Mouse (Mus musculus) limb, embryonic 14.5 days (tissue): ENCODE data around the gene Frmpd4. TPM values are rescaled to one million over a fixed set of nuclear protein-coding genes. Genes with fewer than 3 reads are reported as not detected.

ENCODE experiments used
- ATAC-seq: fragments of 200-750 bp; cut with Nextera tagmentation; 2 replicates; pipeline ENCODE4 v1.8.0; 2017; ENCODE audit warnings: low read depth, moderate number of reproducible peaks, moderate TSS enrichment; ENCODE audit not compliant: low FRiP score
- DNase-seq: peaks from one replicate; pipeline ENCODE4 v3.0.0-alpha.2; 2015; ENCODE audit warnings: low spot score
- H3K27ac ChIP-seq: fragments of 300-500 bp; sonication (generic); replicated peaks from 2 replicates; pipeline ENCODE4 v1.5.1; 2014; ENCODE audit warnings: low read depth, mild to moderate bottlenecking, low read length, moderate library complexity, mixed read lengths
- H3K27me3 ChIP-seq: fragments of 300-500 bp; sonication (generic); 2 replicates; pipeline ENCODE4 v1.6.1; 2014; ENCODE audit warnings: low read length, mixed read lengths; ENCODE audit not compliant: control insufficient read depth, insufficient read depth
- H3K36me3 ChIP-seq: fragments of 300-500 bp; sonication (generic); 2 replicates; pipeline ENCODE4 v1.6.1; 2014; ENCODE audit warnings: mild to moderate bottlenecking, low read length, moderate library complexity, mixed read lengths; ENCODE audit not compliant: control insufficient read depth, insufficient read depth
- H3K4me1 ChIP-seq: fragments of 300-500 bp; sonication (generic); 2 replicates; pipeline ENCODE4 v1.6.1; 2014; ENCODE audit warnings: antibody characterized with exemption, low read length, mixed read lengths; ENCODE audit not compliant: control insufficient read depth, insufficient read depth
- H3K4me2 ChIP-seq: fragments of 300-500 bp; sonication (generic); replicated peaks from 2 replicates; pipeline ENCODE4 v1.6.1; 2014; ENCODE audit warnings: low read depth, mild to moderate bottlenecking, low read length, moderate library complexity; ENCODE audit not compliant: severe bottlenecking
- H3K4me3 ChIP-seq: fragments of 300-500 bp; sonication (generic); replicated peaks from 2 replicates; pipeline ENCODE4 v1.5.1; 2014; ENCODE audit warnings: low read length
- H3K9ac ChIP-seq: fragments of 300-500 bp; sonication (generic); 2 replicates; pipeline ENCODE4 v1.6.1; 2014; ENCODE audit warnings: mild to moderate bottlenecking, low read depth, low read length, moderate library complexity; ENCODE audit not compliant: severe bottlenecking
- H3K9me3 ChIP-seq: fragments of 300-500 bp; sonication (generic); 2 replicates; pipeline ENCODE4 v1.6.1; 2016; ENCODE audit warnings: low read length; ENCODE audit not compliant: control insufficient read depth
- POLR2A ChIP-seq: fragments of 200-500 bp; IDR thresholded peaks from 2 replicates; pipeline ENCODE4 v1.8.0; 2012; ENCODE audit warnings: inconsistent platforms, mild to moderate bottlenecking, moderate library complexity, borderline replicate concordance; ENCODE audit not compliant: insufficient read depth, insufficient read length; ENCODE audit errors: extremely low read depth
- WGBS: fragments of 180-500 bp; shearing (Covaris S2); extraction: QIAGEN DNeasy Blood & Tissue Kit; methylation state at CpG from one replicate; pipeline ENCODE4 v1.1.7; 2014; 5-methylcytosine and 5-hydroxymethylcytosine counted together
- polyA plus RNA-seq, 2 experiments: library from polyadenylated mRNA; depleted of rRNA in 1 of 2; stranded (reverse) in 1 of 2; unstranded in 1 of 2; fragments of >200 nt; fragmentation: Nextera tagmentation in 1 of 2; extraction: Ambion mirVana in 1 of 2; gene quantifications; 2 replicates each; pipeline versions ENCODE4 v1.2.1 to v1.2.3; 2012 to 2014

Frmpd4 gene
- polyA plus RNA-seq, 2 experiments, result 0.38 to 0.41 TPM

DNA sequence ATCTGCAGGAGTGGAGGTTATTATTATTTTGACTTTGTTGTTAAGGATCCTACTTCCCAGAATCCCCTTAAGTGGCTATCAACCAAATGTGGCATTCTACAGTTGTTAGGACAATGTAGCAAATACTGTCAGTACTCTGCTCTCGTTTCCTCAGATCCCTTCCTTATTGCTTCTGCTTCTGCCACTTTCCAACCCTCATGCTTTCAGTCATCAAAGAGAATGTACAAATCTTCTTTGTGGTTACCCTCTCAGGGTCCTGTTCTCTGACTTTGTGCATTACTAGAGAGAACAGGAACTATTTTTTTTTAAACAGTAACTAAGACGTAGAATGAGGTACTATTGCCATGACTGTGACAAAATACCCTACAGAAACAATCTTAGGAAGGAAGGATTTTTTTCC, 788.3 kb downstream of the Frmpd4 start:
- H3K4me1 ChIP-seq, result no peaks in the 10 kb centered on the region
- TF ChIP-seq POLR2A, result no peak
- H3K9ac ChIP-seq, result no peak overlapping the region
- no peaks in the 10 kb centered on the region for H3K36me3 ChIP-seq
- no peak overlapping the region for H3K27ac ChIP-seq
- no peak overlapping the region for H3K4me2 ChIP-seq
- H3K9me3 ChIP-seq, result no peaks in the 10 kb centered on the region
- ATAC-seq (no peak), DNase-seq (no peak)
- H3K4me3 ChIP-seq, result no peak overlapping the region
- WGBS, result 75% methylated on average over 2 of the region's 2 CpGs
- H3K27me3 ChIP-seq, result no peaks in the 10 kb centered on the region

DNA sequence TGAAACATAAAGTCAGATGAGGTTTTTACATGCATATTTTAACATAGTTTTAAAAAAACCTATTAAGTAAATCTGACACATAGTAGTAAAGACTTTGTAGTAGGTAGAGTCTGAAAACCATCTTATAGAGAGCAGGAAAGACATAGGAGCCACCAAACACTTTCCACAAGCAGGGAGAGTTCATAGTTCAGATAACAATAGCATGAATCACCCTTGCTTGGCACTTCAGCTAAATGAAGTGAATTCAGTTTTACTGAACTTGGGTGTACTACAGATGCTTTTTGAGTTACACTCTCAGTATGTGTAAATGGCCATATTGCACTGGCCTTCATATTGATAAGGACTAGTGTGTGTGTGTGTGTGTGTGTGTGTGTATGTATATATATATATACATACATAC, 793.5 kb downstream of the Frmpd4 start:
- DNase-seq, result no peak
- Histone ChIP-seq H3K4me1 (no peaks in the 10 kb centered on the region), H3K9ac (no peak overlapping the region), H3K9me3 (no peaks in the 10 kb centered on the region), H3K27ac (no peak overlapping the region), H3K4me3 (no peak overlapping the region), H3K27me3 (no peaks in the 10 kb centered on the region), H3K4me2 (no peak overlapping the region), H3K36me3 (no peaks in the 10 kb centered on the region)
- no peak for TF ChIP-seq POLR2A
- ATAC-seq, result no peak

DNA sequence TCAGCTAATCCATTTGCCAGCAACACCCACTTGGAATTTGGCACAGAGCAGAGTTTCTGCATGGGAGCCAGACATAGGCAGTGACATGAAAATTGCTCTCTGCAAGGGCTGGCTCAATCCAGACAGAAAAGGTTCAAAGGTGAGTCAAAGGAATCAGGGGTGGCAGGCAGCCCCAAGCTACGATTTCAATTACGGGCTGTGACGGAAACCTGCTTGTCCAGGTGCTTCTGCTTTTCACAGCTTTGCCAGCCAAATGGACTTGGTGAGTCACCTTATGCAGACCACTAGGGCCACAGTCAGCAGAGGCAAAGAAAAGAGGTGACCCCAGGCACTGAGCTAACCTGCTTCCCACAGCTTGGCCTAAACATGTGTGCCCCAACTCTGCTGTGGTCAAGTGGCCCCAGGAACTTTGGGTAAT, 857.5 kb downstream of the Frmpd4 start:
- H3K4me2 ChIP-seq, result no peak overlapping the region
- no peak overlapping the region for H3K27ac ChIP-seq
- TF ChIP-seq POLR2A, result no peak
- ATAC-seq (no peak), DNase-seq (no peak)
- H3K4me1 ChIP-seq, result no peaks in the 10 kb centered on the region
- no peak overlapping the region for H3K4me3 ChIP-seq
- H3K27me3 ChIP-seq, result no peaks in the 10 kb centered on the region
- no peak overlapping the region for H3K9ac ChIP-seq
- H3K36me3 ChIP-seq, result no peaks in the 10 kb centered on the region
- H3K9me3 ChIP-seq, result no peaks in the 10 kb centered on the region
- WGBS, result 50% methylated on average over 3 of the region's 3 CpGs

DNA sequence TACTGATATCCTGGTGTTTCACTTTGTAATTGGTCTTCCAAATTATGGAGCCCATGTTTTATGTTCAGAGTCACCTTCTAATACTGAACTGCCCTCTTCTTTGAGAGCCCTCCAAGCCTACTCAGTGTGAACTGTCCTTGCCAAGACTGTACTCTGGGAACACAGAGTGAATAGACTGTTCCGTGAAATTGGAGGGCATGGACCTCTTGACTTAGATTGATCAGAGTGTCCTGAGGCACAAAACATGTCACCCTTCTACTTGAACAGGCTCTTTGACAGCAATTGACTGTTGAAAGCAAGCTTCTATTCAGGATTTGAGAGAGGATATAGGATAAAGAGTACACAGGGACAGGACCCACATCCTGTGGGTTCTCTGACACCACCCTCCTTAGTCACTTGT, 857.9 kb downstream of the Frmpd4 start:
- Histone ChIP-seq H3K4me2 (no peak overlapping the region), H3K27me3 (no peaks in the 10 kb centered on the region), H3K36me3 (no peaks in the 10 kb centered on the region), H3K27ac (no peak overlapping the region), H3K9ac (no peak overlapping the region), H3K9me3 (no peaks in the 10 kb centered on the region), H3K4me3 (no peak overlapping the region), H3K4me1 (no peaks in the 10 kb centered on the region)
- DNase-seq (no peak), ATAC-seq (no peak)
- no peak for TF ChIP-seq POLR2A
- 81% methylated on average over 1 of the region's 1 CpGs for WGBS

DNA sequence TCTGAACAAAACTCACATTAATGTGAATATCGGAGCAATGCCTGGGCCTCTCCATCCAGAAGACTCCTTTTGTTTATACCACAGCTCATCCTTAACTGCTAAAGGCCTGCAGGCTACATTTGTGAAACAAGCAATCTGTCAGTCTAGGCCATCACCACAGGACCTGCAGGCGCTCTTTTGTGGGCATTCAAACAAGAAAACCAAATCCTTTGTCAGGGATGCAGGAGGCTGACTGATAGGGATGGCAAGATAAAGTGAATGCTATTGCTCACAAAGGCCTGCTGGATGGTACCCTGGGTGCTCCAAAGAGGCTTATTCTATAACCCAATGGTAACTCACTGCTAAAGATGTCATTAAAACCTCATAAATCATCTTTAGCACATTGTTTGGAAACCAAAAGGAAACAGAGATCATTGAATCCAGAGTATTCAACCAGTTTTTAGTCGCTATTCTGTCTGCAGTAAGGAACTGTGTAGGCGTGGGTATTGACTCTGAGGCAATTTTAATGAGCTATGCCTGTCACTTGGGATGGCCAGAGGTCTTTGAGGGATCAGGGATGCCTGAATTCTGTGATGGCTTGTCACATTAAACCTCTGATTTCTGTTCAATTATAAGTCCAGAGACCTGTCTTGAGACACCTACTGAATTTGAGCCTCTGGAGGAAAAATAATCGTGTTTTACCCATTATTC, 922.1 kb downstream of the Frmpd4 start:
- Histone ChIP-seq H3K9me3 (no peaks in the 10 kb centered on the region), H3K27me3 (no peaks in the 10 kb centered on the region), H3K4me3 (no peak overlapping the region), H3K36me3 (no peaks in the 10 kb centered on the region), H3K4me2 (no peak overlapping the region), H3K27ac (no peak overlapping the region), H3K9ac (no peak overlapping the region), H3K4me1 (no peaks in the 10 kb centered on the region)
- TF ChIP-seq POLR2A, result no peak
- DNase-seq (no peak), ATAC-seq (no peak)
- WGBS, result 45% methylated on average over 5 of the region's 5 CpGs
